Mouse (Mus musculus) embryonic stem cell, embryonic (primary cell): ENCODE data around the gene 1110032A03Rik.

Experiments
- CTCF ChIA-PET, 4 experiments: fragments of 300-600 bp in 2 of 4; fragments of 350-600 bp in 2 of 4; sonication (Branson Sonifier 250); formaldehyde crosslinking; loops; one replicate each; lab custom pipeline; 2022; ENCODE audit warnings: inconsistent platforms in 2 of 4; lab: Charles Lee
- POLR2A ChIA-PET, 4 experiments: fragments of 300-600 bp in 2 of 4; fragments of 350-600 bp in 2 of 4; sonication (Branson Sonifier 250); formaldehyde crosslinking; loops; one replicate each; lab custom pipeline; 2022; ENCODE audit warnings: antibody characterized with exemption in 4 of 4, inconsistent platforms in 1 of 4; lab: Charles Lee

1110032A03Rik gene

DNA sequence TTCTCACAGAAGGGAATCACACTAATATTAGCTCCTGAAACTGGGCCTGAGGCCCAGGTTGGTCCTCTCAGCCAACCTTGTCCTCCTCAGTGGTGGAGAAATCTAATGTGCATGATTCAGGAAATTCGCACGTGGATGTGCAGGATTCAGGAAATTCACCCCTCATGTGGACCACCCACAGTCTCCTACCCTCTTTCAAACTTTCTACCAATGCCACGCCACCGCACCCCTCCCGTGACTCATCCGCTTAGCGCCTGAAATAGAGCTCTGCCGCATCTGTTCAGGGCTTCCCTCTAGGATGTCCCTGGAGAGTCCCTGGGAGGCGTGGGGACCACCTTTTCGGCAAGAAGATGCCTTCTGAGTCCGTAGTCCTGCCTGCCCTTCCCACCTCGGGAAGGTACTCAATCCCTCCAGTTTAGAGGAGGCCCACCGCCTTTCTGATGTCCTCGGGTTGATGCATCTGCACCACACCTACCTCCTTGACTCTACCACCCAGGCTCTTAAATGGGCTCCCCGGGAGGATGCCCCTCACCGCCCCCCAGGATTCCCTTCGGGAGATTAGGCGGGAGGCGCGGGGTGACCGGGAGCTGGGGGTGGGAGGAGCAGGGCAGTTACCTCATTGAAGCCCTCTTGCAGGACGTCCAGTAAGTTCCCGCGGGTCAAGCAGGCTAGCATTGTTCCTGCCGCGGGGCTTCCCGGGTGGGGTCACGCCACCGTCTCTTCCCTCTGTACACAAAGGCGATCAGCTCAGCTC is 48.0 kb downstream of the 1110032A03Rik start:
- ChIA-PET CTCF (interaction anchor here in 2 of 4 experiments (0.5 to 1.0 kb wide), 5 partner anchors 18 to 280 kb away, joined by 3 read pairs; partner anchors contain the start of genes Fdxacb1 (in 1 of the 2), Sdhd (in 1 of the 2) and Timm8b (in 1 of the 2)), POLR2A (interaction anchor here in 3 of 4 experiments (0.6 to 5.9 kb wide), 26 partner anchors 8 to 272 kb away, joined by 3 to 23 read pairs (median 4); partner anchors contain the start of genes 2310030G06Rik (in 2 of the 3), Dixdc1 (in 2 of the 3), Fdxacb1 (in 2 of the 3) and Cryab (in 1 of the 3))

- POLR2A ChIA-PET: interaction anchor here in 3 of 4 experiments (0.6 to 5.9 kb wide), 10 partner anchors 8 to 42 kb away, joined by 3 to 23 read pairs (median 8); partner anchors contain the start of genes 2310030G06Rik (in 3 of the 3), Dixdc1 (in 2 of the 3) and Fdxacb1 (in 2 of the 3)
- CTCF ChIA-PET: interaction anchor here in 1 of 4 experiments (0.6 kb wide), 1 partner anchor 74 kb away, joined by 4 read pairs; no protein-coding TSS in a partner anchor
Measured at GRCm38 (mm10) chr9:50725921-50726590, 49.3 kb downstream of the 1110032A03Rik start.

DNA sequence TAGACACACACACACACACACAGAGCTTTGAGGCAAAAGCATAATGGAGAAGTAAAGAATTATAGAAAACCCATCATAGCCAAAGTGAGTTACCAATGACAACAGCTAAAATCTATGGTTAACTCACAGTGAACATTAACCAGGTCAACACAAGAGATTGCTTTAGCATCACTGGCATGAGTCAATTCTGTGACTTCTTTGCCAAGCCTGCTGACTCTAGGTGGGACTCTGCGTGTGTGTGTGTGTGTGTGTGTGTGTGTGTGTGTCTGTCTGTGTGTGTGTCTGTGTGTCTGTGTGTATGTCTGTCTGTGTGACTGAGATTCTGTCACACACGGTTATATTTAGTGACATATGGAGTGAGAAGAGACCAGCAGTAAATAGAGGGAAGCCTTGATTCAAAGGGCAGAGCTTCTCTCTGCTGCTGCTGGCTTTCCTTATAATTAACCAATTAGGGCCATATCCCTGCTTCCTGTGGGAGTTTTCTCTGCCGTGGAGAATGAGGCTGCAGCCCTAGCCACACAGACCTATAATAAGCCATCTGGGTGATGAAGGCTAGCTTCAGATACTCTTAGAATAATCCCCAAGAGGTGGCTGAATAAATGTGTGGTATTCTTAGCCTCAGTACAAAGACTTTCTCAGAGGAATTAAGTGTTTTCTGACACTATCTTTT is 50.5 kb downstream of the 1110032A03Rik start:
- POLR2A ChIA-PET: interaction anchor here in 2 of 4 experiments (0.5 to 0.9 kb wide), 2 partner anchors 27 to 28 kb away, joined by 3 read pairs; no protein-coding TSS in a partner anchor
- CTCF ChIA-PET: interaction anchor here in 1 of 4 experiments (0.6 kb wide), 1 partner anchor 12 kb away, joined by 3 read pairs; no protein-coding TSS in a partner anchor

DNA sequence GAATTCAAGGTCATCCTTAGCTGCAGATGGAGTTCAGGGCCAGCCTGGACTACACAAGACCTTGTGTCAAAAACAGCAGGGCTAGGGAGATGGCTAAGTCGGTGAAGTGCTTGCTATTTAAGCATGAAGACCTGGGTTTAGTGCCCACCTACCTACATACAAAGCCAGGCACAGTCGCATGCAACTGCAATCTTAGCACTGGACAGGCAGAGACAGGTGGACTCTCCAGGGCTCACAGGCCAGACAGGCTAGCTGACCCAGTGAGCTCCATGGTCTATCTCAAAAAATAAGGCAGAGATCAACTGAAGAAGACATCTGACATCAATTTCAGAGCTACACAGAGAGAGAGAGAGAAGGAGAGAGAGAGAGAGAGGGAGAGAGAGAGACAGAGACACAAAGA is 51.2 kb downstream of the 1110032A03Rik start:
- ChIA-PET CTCF (interaction anchor here in 1 of 4 experiments (0.6 kb wide), 1 partner anchor 13 kb away, joined by 3 read pairs; no protein-coding TSS in a partner anchor), POLR2A (interaction anchor here in 1 of 4 experiments (0.9 to 1.2 kb wide), 3 partner anchors 9 to 26 kb away, joined by 3 read pairs; no protein-coding TSS in a partner anchor)

- POLR2A ChIA-PET: interaction anchor here in 1 of 4 experiments (0.7 to 1.2 kb wide), 3 partner anchors 10 to 29 kb away, joined by 3 read pairs; no protein-coding TSS in a partner anchor
- CTCF ChIA-PET: no interaction called here
Measured at GRCm38 (mm10) chr9:50723406-50723805, 51.9 kb downstream of the 1110032A03Rik start.

DNA sequence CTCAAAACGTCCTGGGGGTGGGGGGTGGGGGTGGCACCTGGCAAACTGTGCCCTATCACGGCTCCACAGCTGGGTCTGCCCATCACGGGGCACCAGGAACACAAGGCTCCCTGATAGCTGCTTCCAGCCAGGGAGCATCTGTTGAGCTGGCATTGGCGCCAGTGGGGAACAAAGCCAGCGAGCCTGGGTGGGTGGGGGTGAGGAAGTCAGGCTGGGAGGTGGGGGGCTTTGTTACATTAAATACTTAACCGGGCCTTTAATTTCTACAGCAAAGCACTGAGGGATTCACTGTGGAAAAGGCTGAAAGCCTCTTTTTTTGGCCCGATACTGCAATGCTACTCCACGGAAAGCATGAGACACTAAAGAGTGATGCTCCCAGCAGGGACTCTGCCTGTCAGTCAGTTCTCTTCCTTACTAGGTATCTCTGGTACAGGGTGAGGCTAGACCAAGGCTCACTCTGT is 52.8 kb downstream of the 1110032A03Rik start:
- POLR2A ChIA-PET: interaction anchor here in 2 of 4 experiments (0.6 to 2.0 kb wide), 4 partner anchors 21 to 113 kb away, joined by 3 to 7 read pairs (median 4); no protein-coding TSS in a partner anchor
- CTCF ChIA-PET: interaction anchor here in 2 of 4 experiments (0.6 to 1.2 kb wide), 6 partner anchors 7 to 47 kb away, joined by 3 read pairs; partner anchors contain the start of genes Dixdc1 (in 1 of the 2) and Fdxacb1 (in 1 of the 2)

GRCm38 (mm10) chr9:50721061-50721460 is 54.3 kb downstream of the 1110032A03Rik start:
- ChIA-PET POLR2A (interaction anchor here in 2 of 4 experiments (1.1 to 2.0 kb wide), 5 partner anchors 9 to 47 kb away, joined by 3 to 8 read pairs (median 4); partner anchors contain the start of gene Fdxacb1 (in 1 of the 2)), CTCF (interaction anchor here in 2 of 4 experiments (0.7 to 1.6 kb wide), 2 partner anchors 40 to 47 kb away, joined by 3 to 4 read pairs; partner anchors contain the start of gene Fdxacb1 (in 1 of the 2))

DNA sequence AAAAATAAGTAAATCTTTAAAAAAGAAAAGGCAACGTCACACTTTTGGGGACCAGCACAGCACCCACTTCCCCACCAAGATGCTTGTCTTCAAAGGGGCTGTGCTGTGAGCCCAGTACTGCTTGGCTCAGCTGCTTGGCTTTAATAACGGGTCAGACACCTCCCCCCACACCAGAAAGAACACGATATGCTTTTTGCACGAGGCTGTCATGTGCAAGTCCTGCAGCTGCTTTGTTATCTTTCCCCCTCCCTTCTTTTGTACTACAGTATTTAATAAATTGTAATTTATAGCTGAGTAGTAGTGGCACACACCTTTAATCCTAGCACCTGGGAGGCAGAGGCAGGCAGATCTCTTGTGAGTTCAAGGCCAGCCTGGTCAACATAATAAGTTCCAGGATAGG is 56.4 kb downstream of the 1110032A03Rik start:
- POLR2A ChIA-PET: interaction anchor here in 3 of 4 experiments (0.7 to 2.2 kb wide), 7 partner anchors 8 to 21 kb away, joined by 3 to 15 read pairs (median 3); partner anchors contain the start of gene Dixdc1 (in 2 of the 3)
- CTCF ChIA-PET: no interaction called here

DNA sequence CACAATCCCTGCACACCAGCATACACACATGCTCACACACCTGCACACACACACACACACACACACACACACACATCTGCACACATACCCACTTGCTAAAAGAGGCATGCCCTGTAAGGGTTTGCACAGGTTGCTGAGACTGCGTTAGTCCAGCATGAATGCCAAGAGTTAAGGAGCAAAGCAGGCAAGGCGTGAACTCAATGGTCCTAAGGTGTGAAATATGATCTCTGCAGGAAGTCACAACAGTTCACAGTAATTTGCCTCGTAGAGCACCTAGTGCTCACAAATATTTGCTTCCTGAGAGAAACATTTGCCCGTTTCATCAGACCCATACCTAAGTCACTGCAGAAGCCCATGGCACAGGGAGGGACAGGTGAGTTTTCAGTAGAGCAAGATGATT is 61.1 kb downstream of the 1110032A03Rik start:
- ChIA-PET POLR2A (no interaction called here), CTCF (no interaction called here)
